Mouse (Mus musculus): ENCODE data around the gene Fmo1.
A peak's percentile ranks its signal among the peaks of the same experiment; 100 is the strongest.

Gene Fmo1

GRCm38 (mm10) chr1:162862328-162862727 is 4.1 kb downstream of the Fmo1 start:
- DNase-seq: no peak

GRCm38 (mm10) chr1:162859996-162860605 is 6.3 kb downstream of the Fmo1 start:
- no peak for DNase-seq

- no peak for DNase-seq
Observed at GRCm38 (mm10) chr1:162859545-162859976, 6.8 kb downstream of the Fmo1 start.

GRCm38 (mm10) chr1:162858748-162859130 is 7.7 kb downstream of the Fmo1 start:
- DNase-seq: no peak

GRCm38 (mm10) chr1:162857766-162858747 is 8.4 kb downstream of the Fmo1 start:
- DNase-seq: no peak

- no peak for DNase-seq
Observed at GRCm38 (mm10) chr1:162853812-162854482, 12.5 kb downstream of the Fmo1 start.

- no peak for DNase-seq
Observed at GRCm38 (mm10) chr1:162847554-162847953, 18.9 kb downstream of the Fmo1 start.

GRCm38 (mm10) chr1:162840211-162840610 is 26.2 kb downstream of the Fmo1 start:
- DNase-seq: no peak

- DNase-seq: no peak
Observed at GRCm38 (mm10) chr1:162838976-162839375, 27.4 kb downstream of the Fmo1 start.

- no peak for DNase-seq
Observed at GRCm38 (mm10) chr1:162834342-162834741, 32.1 kb downstream of the Fmo1 start.

- no peak for DNase-seq
Observed at GRCm38 (mm10) chr1:162832574-162832953, 33.8 kb downstream of the Fmo1 start.

GRCm38 (mm10) chr1:162831838-162832573 is 34.4 kb downstream of the Fmo1 start:
- no peak for DNase-seq

GRCm38 (mm10) chr1:162819280-162819679 is 47.1 kb downstream of the Fmo1 start:
- no peak for DNase-seq

GRCm38 (mm10) chr1:162815381-162816127 is 50.9 kb downstream of the Fmo1 start:
- DNase-seq: no peak

- no peak for DNase-seq
Observed at GRCm38 (mm10) chr1:162814932-162815331, 51.5 kb downstream of the Fmo1 start.

GRCm38 (mm10) chr1:162813836-162814156 is 52.6 kb downstream of the Fmo1 start, which contains the start of gene Fmo4:
Gene Fmo4 (minus strand): TSS chr1:162813972.
- peak; percentile 28 for DNase-seq

- no peak for DNase-seq
Observed at GRCm38 (mm10) chr1:162813143-162813835, 53.1 kb downstream of the Fmo1 start.

- no peak for DNase-seq
Observed at GRCm38 (mm10) chr1:162808541-162808940, 57.9 kb downstream of the Fmo1 start.

GRCm38 (mm10) chr1:162807441-162807840 is 59.0 kb downstream of the Fmo1 start:
- no peak for DNase-seq

GRCm38 (mm10) chr1:162805011-162805410 is 61.4 kb downstream of the Fmo1 start:
- no peak for DNase-seq

GRCm38 (mm10) chr1:162796441-162796840 is 70.0 kb downstream of the Fmo1 start:
- no peak for DNase-seq

Data from liver (tissue).